Mouse (Mus musculus) midbrain, embryonic 10.5 days (tissue): Measurements from ENCODE around the gene Ssbp1. TPM values are rescaled to one million over a fixed set of nuclear protein-coding genes. Genes with fewer than 3 reads are reported as not detected.

Experiments used
- DNase-seq: peaks from one replicate; pipeline ENCODE4 v3.0.0-alpha.2; 2017; ENCODE audit warnings: low spot score
- H3K27ac ChIP-seq: fragments of 300-500 bp; sonication (generic); replicated peaks from 2 replicates; pipeline ENCODE4 v1.5.1; 2016; ENCODE audit warnings: mild to moderate bottlenecking
- H3K27me3 ChIP-seq: fragments of 300-500 bp; sonication (generic); 2 replicates; pipeline ENCODE4 v1.6.1; 2016; ENCODE audit warnings: low read depth, mild to moderate bottlenecking; ENCODE audit not compliant: poor library complexity, severe bottlenecking
- H3K36me3 ChIP-seq: fragments of 300-500 bp; sonication (generic); 2 replicates; pipeline ENCODE4 v1.6.1; 2016; ENCODE audit warnings: mild to moderate bottlenecking, moderate library complexity
- H3K4me1 ChIP-seq: fragments of 300-500 bp; sonication (generic); 2 replicates; pipeline ENCODE4 v1.6.1; 2016
- H3K4me3 ChIP-seq: fragments of 300-500 bp; sonication (generic); 2 replicates; pipeline ENCODE4 v1.5.1; 2016; ENCODE audit warnings: mild to moderate bottlenecking, moderate library complexity
- H3K9me3 ChIP-seq: fragments of 300-500 bp; sonication (generic); replicated peaks from 2 replicates; pipeline ENCODE4 v1.6.1; 2016; ENCODE audit warnings: mild to moderate bottlenecking
- WGBS: fragments of 180-500 bp; shearing (Covaris S2); methylation state at CpG from one replicate; pipeline ENCODE4 v1.1.7; 2016; 5-methylcytosine and 5-hydroxymethylcytosine counted together
- polyA plus RNA-seq: library from polyadenylated mRNA; unstranded; fragments of >200 nt; fragmentation: Nextera tagmentation; extraction: Ambion mirVana; gene quantifications from 2 replicates; pipeline ENCODE4 v1.2.1, GENCODE M21; 2016

Ssbp1 gene
- polyA plus RNA-seq, 1 experiment from 2014 or later = 228 TPM

GRCm38 (mm10) chr6:40435151-40436046 lies 35.8 kb upstream of the Ssbp1 start:
- H3K9me3 ChIP-seq = no peaks in the 10 kb centered on the region
- H3K4me1 ChIP-seq = peaks cover 17% of the 10 kb centered on the region
- WGBS = under 1% methylated on average over 71 of the region's 72 CpGs
- H3K27ac ChIP-seq = peak overlapping the region; percentile 94
- peak; percentile 71 for DNase-seq
- H3K4me3 ChIP-seq = peak overlapping the region; percentile 92
- H3K36me3 ChIP-seq = no peaks in the 10 kb centered on the region
- H3K27me3 ChIP-seq = peaks cover 38% of the 10 kb centered on the region

DNA sequence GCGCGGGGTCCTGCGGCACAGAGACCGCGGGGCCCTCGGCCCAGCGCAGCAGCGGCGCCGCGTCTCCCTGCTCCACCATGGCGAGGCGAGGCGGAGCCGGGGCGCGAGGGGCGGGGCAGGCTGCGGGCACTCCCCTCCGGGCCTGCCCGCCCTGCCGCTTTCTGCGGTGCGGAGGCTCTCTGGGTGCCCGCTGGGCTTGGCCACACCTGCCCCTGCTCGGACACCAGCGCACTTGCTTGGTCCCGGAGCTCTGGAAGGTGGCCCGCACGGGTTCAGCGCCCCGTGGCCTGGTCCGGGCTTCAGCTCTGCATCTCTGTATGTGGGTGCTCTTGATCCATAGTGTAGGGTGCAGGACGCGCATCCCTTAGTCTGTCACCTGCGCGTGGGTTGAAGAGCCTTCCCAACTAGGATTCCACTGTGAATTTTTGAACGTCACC lies 35.1 kb upstream of the Ssbp1 start, which contains the start of gene E330009J07Rik:
Gene E330009J07Rik (minus strand): TSS at position 89 of the 437 bp plus-strand sequence.
- WGBS = under 1% methylated on average over 38 of the region's 38 CpGs
- peak within 1 kb of the TSS; percentile 94 for H3K27ac ChIP-seq
- H3K9me3 ChIP-seq = no peaks in the 10 kb centered on the region
- H3K36me3 ChIP-seq = no peaks in the 10 kb centered on the region
- peaks cover 40% of the 10 kb centered on the region for H3K27me3 ChIP-seq
- H3K4me1 ChIP-seq = peaks cover 17% of the 10 kb centered on the region
- peak within 1 kb of the TSS; percentile 92 for H3K4me3 ChIP-seq
- peak; percentile 84 for DNase-seq

DNA sequence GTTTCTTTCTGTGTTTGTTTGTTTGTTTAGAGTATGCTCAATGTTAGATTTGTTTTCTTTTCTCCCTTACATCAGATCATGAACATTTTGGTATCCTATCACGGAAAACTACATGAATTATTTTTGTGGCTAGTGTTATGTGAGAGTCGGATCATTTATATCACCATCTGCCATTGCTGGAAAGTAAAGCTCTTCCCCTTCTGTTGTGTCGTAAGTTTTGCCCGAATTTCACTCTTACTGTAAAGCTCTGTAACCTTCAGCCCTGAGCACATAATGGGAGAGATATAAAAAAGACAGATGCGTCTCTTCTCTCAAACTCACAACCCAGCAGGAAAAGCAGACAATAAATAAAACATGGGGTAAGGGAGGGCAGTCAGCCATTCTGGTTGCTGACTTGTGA lies 32.2 kb upstream of the Ssbp1 start, which contains the start of gene Wee2:
Gene Wee2 (plus strand): TSS at position 153 of the 400 bp plus-strand sequence.
- no peak within 1 kb of the TSS for H3K27ac ChIP-seq
- H3K36me3 ChIP-seq = no peaks in the 10 kb centered on the region
- H3K27me3 ChIP-seq = peaks cover 49% of the 10 kb centered on the region
- DNase-seq = no peak
- 81% methylated on average over 5 of the region's 5 CpGs for WGBS
- H3K4me3 ChIP-seq = no peak within 1 kb of the TSS
- H3K4me1 ChIP-seq = peaks cover 13% of the 10 kb centered on the region
- H3K9me3 ChIP-seq = no peaks in the 10 kb centered on the region

DNA sequence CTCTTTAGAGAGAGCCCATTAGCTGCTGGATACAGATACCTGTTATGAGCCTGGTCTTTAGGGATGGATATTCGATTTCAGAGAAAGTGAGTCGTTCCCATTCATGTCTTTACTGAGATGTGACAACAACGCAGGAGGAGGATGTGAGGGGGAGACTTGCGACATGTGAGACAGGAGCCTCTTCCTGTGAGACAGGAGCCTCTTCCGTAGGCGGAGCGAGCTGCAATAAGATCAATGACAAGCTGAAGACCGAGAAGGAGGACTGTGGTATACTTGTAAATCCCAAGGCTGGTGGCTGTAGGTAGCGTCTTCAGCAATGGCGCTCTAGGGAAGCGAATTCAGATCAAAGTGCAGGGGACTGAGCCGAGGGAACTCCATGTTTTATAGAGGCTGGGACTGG lies 31.4 kb upstream of the Ssbp1 start:
- WGBS = 55% methylated on average over 12 of the region's 12 CpGs
- H3K4me3 ChIP-seq = no peak overlapping the region
- H3K36me3 ChIP-seq = no peaks in the 10 kb centered on the region
- H3K27ac ChIP-seq = no peak overlapping the region
- peaks cover 5% of the 10 kb centered on the region for H3K4me1 ChIP-seq
- H3K27me3 ChIP-seq = peaks cover 51% of the 10 kb centered on the region
- no peaks in the 10 kb centered on the region for H3K9me3 ChIP-seq
- no peak for DNase-seq

- no peak overlapping the region for H3K27ac ChIP-seq
- no peaks in the 10 kb centered on the region for H3K36me3 ChIP-seq
- WGBS = 86% methylated on average over 3 of the region's 3 CpGs
- no peak overlapping the region for H3K4me3 ChIP-seq
- H3K4me1 ChIP-seq = no peaks in the 10 kb centered on the region
- H3K9me3 ChIP-seq = no peaks in the 10 kb centered on the region
- H3K27me3 ChIP-seq = peaks cover 51% of the 10 kb centered on the region
- DNase-seq = no peak
Observed at GRCm38 (mm10) chr6:40441276-40441675, 29.9 kb upstream of the Ssbp1 start.

- DNase-seq = no peak
- H3K27ac ChIP-seq = no peak overlapping the region
- 39% methylated on average over 3 of the region's 3 CpGs for WGBS
- no peaks in the 10 kb centered on the region for H3K4me1 ChIP-seq
- H3K36me3 ChIP-seq = no peaks in the 10 kb centered on the region
- H3K27me3 ChIP-seq = peaks cover 46% of the 10 kb centered on the region
- H3K9me3 ChIP-seq = no peaks in the 10 kb centered on the region
- no peak overlapping the region for H3K4me3 ChIP-seq
Observed at GRCm38 (mm10) chr6:40441755-40442154, 29.4 kb upstream of the Ssbp1 start.

- H3K4me1 ChIP-seq = no peaks in the 10 kb centered on the region
Observed at GRCm38 (mm10) chr6:40443281-40443928, 27.7 kb upstream of the Ssbp1 start.

GRCm38 (mm10) chr6:40448626-40449025 lies 22.5 kb upstream of the Ssbp1 start:
- Histone ChIP-seq H3K27ac (no peak overlapping the region), H3K4me1 (no peaks in the 10 kb centered on the region), H3K36me3 (no peaks in the 10 kb centered on the region), H3K27me3 (0 out of 2 replicates have a peak, but pooled peaks cover 5% of the 10 kb centered on the region), H3K4me3 (no peak overlapping the region), H3K9me3 (no peaks in the 10 kb centered on the region)
- DNase-seq = no peak

More at GRCm38 (mm10) chr6:40443281-40443928, 27.7 kb upstream of the Ssbp1 start:
- 49% methylated on average over 10 of the region's 10 CpGs for WGBS
- Histone ChIP-seq H3K27ac (no peak overlapping the region), H3K27me3 (peaks cover 31% of the 10 kb centered on the region), H3K4me3 (no peak overlapping the region), H3K36me3 (no peaks in the 10 kb centered on the region), H3K9me3 (no peaks in the 10 kb centered on the region)
- no peak for DNase-seq

DNA sequence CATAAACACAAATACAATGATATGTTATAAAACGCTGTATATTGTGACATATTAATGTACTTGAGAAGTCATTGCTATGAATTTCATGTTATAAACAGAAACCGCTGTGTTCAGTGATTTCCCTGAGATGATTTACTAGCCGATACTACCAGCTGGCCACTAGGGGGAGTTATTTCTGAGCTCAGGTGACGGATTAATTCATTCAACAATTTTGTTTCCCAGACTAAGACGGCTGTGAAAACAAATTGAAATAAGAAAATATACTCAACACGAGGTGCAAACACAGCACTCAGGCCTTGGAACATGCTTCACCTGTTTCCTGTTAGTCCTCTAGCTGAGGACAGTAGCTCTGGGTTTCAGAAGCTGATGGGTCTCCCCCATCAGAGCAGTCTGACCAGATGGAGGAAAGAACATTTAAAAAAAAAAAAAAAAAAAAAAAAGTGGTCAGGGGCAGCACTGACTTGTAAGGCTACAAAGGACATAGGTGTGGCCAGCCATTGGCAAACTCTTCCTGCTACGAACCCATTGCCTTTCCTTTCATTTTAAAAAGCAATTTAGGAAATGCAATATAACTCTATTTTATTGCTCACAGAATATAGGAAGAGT lies 16.6 kb upstream of the Ssbp1 start:
- Histone ChIP-seq H3K4me3 (no peak overlapping the region), H3K4me1 (no peaks in the 10 kb centered on the region), H3K36me3 (no peaks in the 10 kb centered on the region), H3K27me3 (no peaks in the 10 kb centered on the region), H3K27ac (no peak overlapping the region), H3K9me3 (no peaks in the 10 kb centered on the region)
- DNase-seq = no peak
- WGBS = 24% methylated on average over 7 of the region's 7 CpGs

DNA sequence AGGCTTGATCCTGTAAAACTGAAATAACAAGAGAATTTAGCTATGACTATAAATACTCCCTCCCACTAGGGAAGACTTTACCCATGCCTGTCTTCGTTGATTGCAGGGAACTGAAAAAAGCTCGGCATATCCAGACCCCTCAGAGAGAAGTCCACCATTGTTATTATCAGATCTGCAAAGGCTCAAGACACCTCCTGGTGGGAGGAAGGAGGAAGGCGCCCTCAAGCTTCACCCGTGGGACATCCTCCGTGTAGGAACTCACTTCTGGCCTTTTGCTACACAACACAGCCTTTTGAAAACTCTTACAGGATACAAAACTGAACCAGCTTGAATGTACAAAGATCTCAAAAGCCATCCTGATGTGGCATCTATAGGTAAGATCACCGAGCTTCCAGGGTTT lies 5.4 kb upstream of the Ssbp1 start:
- no peak for DNase-seq
- Histone ChIP-seq H3K4me3 (no peak overlapping the region), H3K9me3 (no peaks in the 10 kb centered on the region), H3K27ac (no peak overlapping the region), H3K27me3 (no peaks in the 10 kb centered on the region), H3K36me3 (no peaks in the 10 kb centered on the region), H3K4me1 (peaks cover 4% of the 10 kb centered on the region)
- WGBS = 55% methylated on average over 6 of the region's 6 CpGs

DNA sequence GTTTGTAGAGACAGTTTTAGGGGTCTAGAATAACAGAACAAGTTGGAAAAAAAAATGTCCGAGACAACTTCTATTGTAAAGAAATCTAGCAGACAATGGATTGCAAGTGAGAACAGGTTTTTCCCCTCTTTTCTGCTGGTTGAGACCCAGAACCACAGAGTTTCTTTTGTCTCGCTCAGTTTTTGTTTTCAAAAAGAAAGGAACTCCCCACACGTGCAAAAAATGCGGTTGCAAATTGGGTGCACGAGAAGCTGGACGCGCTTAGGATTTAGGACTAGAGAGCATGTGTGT lies 513 bp downstream of the Ssbp1 start:
- H3K36me3 ChIP-seq = peaks cover 37% of the 10 kb centered on the region
- H3K4me3 ChIP-seq = peak overlapping the region; percentile 87
- peaks cover 20% of the 10 kb centered on the region for H3K4me1 ChIP-seq
- WGBS = 1% methylated on average over 7 of the region's 7 CpGs
- no peak for DNase-seq
- no peaks in the 10 kb centered on the region for H3K27me3 ChIP-seq
- no peaks in the 10 kb centered on the region; the same call in 1 of the 2 replicates for H3K9me3 ChIP-seq
- peak overlapping the region; percentile 97 for H3K27ac ChIP-seq

- H3K4me3 ChIP-seq = no peak overlapping the region
- H3K9me3 ChIP-seq = no peaks in the 10 kb centered on the region; the same call in 1 of the 2 replicates
- WGBS = 96% methylated on average over 4 of the region's 4 CpGs
- H3K4me1 ChIP-seq = peaks cover 17% of the 10 kb centered on the region
- H3K27ac ChIP-seq = no peak overlapping the region
- H3K27me3 ChIP-seq = no peaks in the 10 kb centered on the region
- H3K36me3 ChIP-seq = peaks cover 74% of the 10 kb centered on the region
- no peak for DNase-seq
Observed at GRCm38 (mm10) chr6:40476132-40476531, 5.0 kb downstream of the Ssbp1 start.
